Mouse (Mus musculus) forebrain, embryonic 10.5 days (tissue): ENCODE measurements around the gene Csmd2. TPM values are rescaled to one million over a fixed set of nuclear protein-coding genes. Genes with fewer than 3 reads are reported as not detected.
"Not testable (repeated sequence)": the region's sequence is repeated elsewhere in the genome, so short reads cannot be mapped to it uniquely, and the experiment has no call there.

Experiments used
- DNase-seq: peaks from one replicate; pipeline ENCODE4 v3.0.0-alpha.2; 2017; ENCODE audit warnings: low spot score; ENCODE audit errors: extremely low spot score
- H3K27ac ChIP-seq: fragments of 300-500 bp; sonication (generic); 2 replicates; pipeline ENCODE4 v1.5.1; 2016; ENCODE audit warnings: mild to moderate bottlenecking
- H3K27me3 ChIP-seq: fragments of 300-500 bp; sonication (generic); 2 replicates; pipeline ENCODE4 v1.6.1; 2016; ENCODE audit warnings: mild to moderate bottlenecking; ENCODE audit not compliant: poor library complexity, severe bottlenecking
- H3K36me3 ChIP-seq: fragments of 300-500 bp; sonication (generic); replicated peaks from 2 replicates; pipeline ENCODE4 v1.6.1; 2016; ENCODE audit warnings: mild to moderate bottlenecking, moderate library complexity
- H3K4me1 ChIP-seq: fragments of 300-500 bp; sonication (generic); 2 replicates; pipeline ENCODE4 v1.6.1; 2016
- H3K4me3 ChIP-seq: fragments of 300-500 bp; sonication (generic); 2 replicates; pipeline ENCODE4 v1.5.1; 2016; ENCODE audit warnings: mild to moderate bottlenecking, moderate library complexity
- H3K9me3 ChIP-seq: fragments of 300-500 bp; sonication (generic); 2 replicates; pipeline ENCODE4 v1.6.1; 2016; ENCODE audit warnings: mild to moderate bottlenecking, moderate library complexity
- WGBS: fragments of 180-500 bp; shearing (Covaris S2); methylation state at CpG from one replicate; pipeline ENCODE4 v1.1.7; 2016; 5-methylcytosine and 5-hydroxymethylcytosine counted together
- polyA plus RNA-seq: library from polyadenylated mRNA; unstranded; fragments of >200 nt; fragmentation: Nextera tagmentation; extraction: Ambion mirVana; gene quantifications from 2 replicates; pipeline ENCODE4 v1.2.1, GENCODE M21; 2016

Gene Csmd2
- polyA plus RNA-seq, 1 experiment from 2014 or later = 0.40 TPM

GRCm38 (mm10) chr4:128543956-128544486, 556.4 kb downstream of the Csmd2 start:
- H3K9me3 ChIP-seq, DNase-seq, H3K27ac ChIP-seq, H3K4me1 ChIP-seq, H3K36me3 ChIP-seq, H3K4me3 ChIP-seq, H3K27me3 ChIP-seq: not testable (repeated sequence)
- 78% methylated on average over 2 of the region's 2 CpGs for WGBS

DNA sequence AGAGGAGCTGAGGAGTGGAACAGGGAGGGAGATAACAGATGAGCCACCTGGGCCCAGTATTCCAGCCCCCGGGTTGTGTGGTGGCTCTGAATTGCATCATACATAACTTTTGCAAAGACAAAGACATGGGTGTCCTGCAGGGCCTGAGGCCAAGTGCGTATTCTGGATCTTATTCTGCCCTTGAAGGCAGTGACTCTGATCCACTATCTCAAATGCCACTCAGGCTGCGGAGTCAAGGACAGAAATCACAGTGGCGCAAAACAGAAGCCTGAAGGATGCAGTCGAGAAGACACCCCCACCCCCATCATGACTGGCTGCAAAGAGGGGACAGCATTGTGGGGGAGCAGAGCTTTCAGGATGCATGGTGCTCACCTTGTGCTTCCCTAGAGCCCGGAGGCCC, 563.1 kb downstream of the Csmd2 start:
- no peaks in the 10 kb centered on the region for H3K9me3 ChIP-seq
- no peak for DNase-seq
- H3K4me1 ChIP-seq = no peaks in the 10 kb centered on the region
- WGBS = 90% methylated on average over 6 of the region's 6 CpGs
- no peak overlapping the region for H3K27ac ChIP-seq
- no peaks in the 10 kb centered on the region for H3K36me3 ChIP-seq
- H3K27me3 ChIP-seq = no peaks in the 10 kb centered on the region
- H3K4me3 ChIP-seq = no peak overlapping the region

- no peaks in the 10 kb centered on the region for H3K27me3 ChIP-seq
- H3K36me3 ChIP-seq = no peaks in the 10 kb centered on the region
- H3K4me3 ChIP-seq = no peak overlapping the region
- no peak for DNase-seq
- H3K9me3 ChIP-seq = no peaks in the 10 kb centered on the region
- no peaks in the 10 kb centered on the region for H3K4me1 ChIP-seq
- 96% methylated on average over 2 of the region's 2 CpGs for WGBS
- H3K27ac ChIP-seq = no peak overlapping the region
Observed at GRCm38 (mm10) chr4:128554198-128554597, 566.5 kb downstream of the Csmd2 start.

DNA sequence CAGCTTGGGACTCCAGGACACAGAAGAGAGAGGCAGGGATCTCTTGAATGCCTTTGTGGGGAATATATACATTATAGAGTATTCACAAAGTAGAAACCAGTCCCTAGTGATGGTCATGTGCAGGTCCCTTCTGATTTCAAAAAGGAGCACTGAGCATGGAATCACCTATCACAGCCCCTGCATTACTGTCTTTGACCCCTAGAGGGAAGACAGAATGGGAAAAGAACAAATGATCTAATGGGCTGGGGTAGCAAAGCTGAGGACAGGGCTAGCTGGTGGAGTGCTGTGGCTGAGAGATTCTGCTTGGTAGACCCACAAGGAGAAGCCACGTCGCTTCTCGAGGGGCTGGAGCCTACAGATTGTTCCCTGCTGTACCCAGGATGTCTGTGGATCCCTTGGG, 572.7 kb downstream of the Csmd2 start:
- WGBS = 90% methylated on average over 3 of the region's 3 CpGs
- Histone ChIP-seq H3K27me3 (no peaks in the 10 kb centered on the region), H3K27ac (no peak overlapping the region), H3K36me3 (no peaks in the 10 kb centered on the region), H3K9me3 (no peaks in the 10 kb centered on the region), H3K4me3 (no peak overlapping the region), H3K4me1 (no peaks in the 10 kb centered on the region)
- DNase-seq = no peak

DNA sequence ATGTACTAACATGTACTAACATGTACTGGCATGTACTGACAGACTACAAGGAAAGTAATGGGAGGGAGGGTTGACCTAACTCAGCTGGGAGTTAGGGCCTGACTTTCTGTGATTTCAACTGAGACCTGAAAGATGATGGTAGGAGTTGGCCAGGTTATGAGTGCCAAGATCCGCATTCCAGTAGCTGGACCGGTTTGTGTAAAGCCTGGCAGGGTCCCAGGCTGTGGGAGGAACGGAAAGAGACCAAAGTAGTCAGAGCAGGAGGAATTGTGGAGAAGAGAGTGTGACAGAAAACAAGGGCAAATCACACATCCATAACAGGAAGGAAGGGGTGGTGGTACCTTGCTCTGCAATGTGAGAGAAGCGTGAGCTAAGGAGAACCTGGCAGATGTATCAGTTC, 588.2 kb downstream of the Csmd2 start:
- peaks cover 15% of the 10 kb centered on the region for H3K9me3 ChIP-seq
- peaks cover 45% of the 10 kb centered on the region for H3K36me3 ChIP-seq
- DNase-seq = no peak
- H3K4me1 ChIP-seq = no peaks in the 10 kb centered on the region
- H3K27me3 ChIP-seq = no peaks in the 10 kb centered on the region
- H3K4me3 ChIP-seq = no peak overlapping the region
- WGBS = 97% methylated on average over 4 of the region's 4 CpGs
- no peak overlapping the region for H3K27ac ChIP-seq

DNA sequence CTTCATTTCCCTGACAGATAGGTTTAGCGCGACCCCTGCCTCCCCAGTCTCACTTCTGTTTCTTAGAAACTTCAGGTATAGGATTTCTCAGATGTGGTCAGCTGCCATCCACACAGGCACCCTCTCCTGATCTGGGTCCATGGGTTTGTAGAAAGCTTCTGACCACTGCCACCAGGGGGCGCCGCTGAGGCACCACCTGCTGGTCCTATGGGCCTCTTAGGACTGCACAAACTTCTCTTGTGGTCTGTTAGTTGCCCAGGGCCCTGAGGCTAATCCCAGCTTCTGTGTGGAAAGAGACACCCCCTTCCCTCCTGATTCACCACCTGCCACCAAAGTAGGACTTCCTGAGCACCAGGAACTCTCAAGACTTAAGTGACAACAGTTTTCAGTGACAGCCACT, 591.5 kb downstream of the Csmd2 start:
- WGBS = 58% methylated on average over 4 of the region's 4 CpGs

GRCm38 (mm10) chr4:128593286-128593685, 605.6 kb downstream of the Csmd2 start:
- Histone ChIP-seq H3K4me1 (peaks cover 8% of the 10 kb centered on the region; the same call in 1 of the 2 replicates), H3K9me3 (no peaks in the 10 kb centered on the region), H3K27ac (no peak overlapping the region), H3K4me3 (no peak overlapping the region), H3K27me3 (no peaks in the 10 kb centered on the region), H3K36me3 (peaks cover 54% of the 10 kb centered on the region)
- WGBS = 97% methylated on average over 4 of the region's 4 CpGs
- no peak for DNase-seq

More for the DNA sequence above, 591.5 kb downstream of the Csmd2 start:
- Histone ChIP-seq H3K27ac (no peak overlapping the region), H3K4me1 (no peaks in the 10 kb centered on the region), H3K9me3 (peaks cover 46% of the 10 kb centered on the region), H3K27me3 (no peaks in the 10 kb centered on the region), H3K4me3 (no peak overlapping the region), H3K36me3 (peaks cover 79% of the 10 kb centered on the region)
- DNase-seq = no peak

- WGBS = 94% methylated on average over 5 of the region's 5 CpGs
Observed at GRCm38 (mm10) chr4:128594062-128594461, 606.4 kb downstream of the Csmd2 start.

GRCm38 (mm10) chr4:128597801-128598560, 610.3 kb downstream of the Csmd2 start:
- Histone ChIP-seq H3K27me3 (no peaks in the 10 kb centered on the region), H3K4me1 (peaks cover 8% of the 10 kb centered on the region; the same call in 1 of the 2 replicates), H3K9me3 (no peaks in the 10 kb centered on the region), H3K27ac (no peak overlapping the region), H3K36me3 (peaks cover 59% of the 10 kb centered on the region), H3K4me3 (no peak overlapping the region)
- no peak for DNase-seq
- 93% methylated on average over 12 of the region's 12 CpGs for WGBS

More at GRCm38 (mm10) chr4:128594062-128594461, 606.4 kb downstream of the Csmd2 start:
- no peak for DNase-seq
- Histone ChIP-seq H3K27ac (no peak overlapping the region), H3K27me3 (no peaks in the 10 kb centered on the region), H3K4me3 (no peak overlapping the region), H3K9me3 (no peaks in the 10 kb centered on the region), H3K36me3 (peaks cover 54% of the 10 kb centered on the region), H3K4me1 (peaks cover 8% of the 10 kb centered on the region; the same call in 1 of the 2 replicates)

GRCm38 (mm10) chr4:128606586-128606985, 618.9 kb downstream of the Csmd2 start:
- H3K9me3 ChIP-seq = no peaks in the 10 kb centered on the region
- no peak for DNase-seq
- H3K4me3 ChIP-seq = no peak overlapping the region
- WGBS = 98% methylated on average over 7 of the region's 7 CpGs
- no peak overlapping the region for H3K27ac ChIP-seq
- peaks cover 25% of the 10 kb centered on the region for H3K4me1 ChIP-seq
- peaks cover 49% of the 10 kb centered on the region for H3K36me3 ChIP-seq
- no peaks in the 10 kb centered on the region for H3K27me3 ChIP-seq

- peaks cover 25% of the 10 kb centered on the region for H3K4me1 ChIP-seq
- WGBS = 93% methylated on average over 11 of the region's 11 CpGs
Observed at GRCm38 (mm10) chr4:128607661-128608060, 620.0 kb downstream of the Csmd2 start.

DNA sequence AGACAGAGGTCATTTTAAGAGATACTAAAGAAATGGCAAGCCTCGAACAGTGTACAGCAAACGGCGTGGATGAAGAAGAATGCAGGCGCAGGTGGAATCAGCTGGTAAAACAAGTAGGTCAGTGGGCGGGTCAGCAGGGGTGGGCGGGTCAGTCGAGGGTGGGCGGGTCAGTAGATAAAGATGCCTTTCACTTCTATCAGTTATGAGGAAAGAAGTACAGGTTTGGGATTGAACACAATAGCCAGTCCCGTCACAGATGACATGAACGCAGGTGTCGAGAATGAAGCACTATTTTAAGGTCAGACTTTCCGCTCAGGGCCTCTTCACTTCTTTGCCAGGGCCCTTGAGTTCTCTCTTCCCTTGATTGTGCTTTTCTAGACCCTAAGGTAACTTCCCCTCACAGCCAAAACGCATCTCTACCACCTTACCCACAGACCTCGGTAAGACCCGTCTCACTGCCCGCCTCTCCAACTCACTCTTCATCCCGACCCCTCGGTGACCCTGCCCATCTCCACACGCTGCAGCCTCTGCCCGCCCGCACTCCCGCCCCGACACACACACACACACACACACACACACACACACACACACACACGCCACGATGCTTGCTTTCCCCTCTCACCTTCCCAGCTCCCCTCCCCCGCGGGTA, 621.7 kb downstream of the Csmd2 start:
- no peak for DNase-seq
- peak overlapping the region; percentile 85 for H3K4me3 ChIP-seq
- H3K4me1 ChIP-seq = peaks cover 25% of the 10 kb centered on the region
- peaks cover 21% of the 10 kb centered on the region for H3K36me3 ChIP-seq
- 13% methylated on average over 27 of the region's 27 CpGs for WGBS
- H3K9me3 ChIP-seq = no peaks in the 10 kb centered on the region
- no peaks in the 10 kb centered on the region for H3K27me3 ChIP-seq
- peak overlapping the region; percentile 89 for H3K27ac ChIP-seq

More at GRCm38 (mm10) chr4:128607661-128608060, 620.0 kb downstream of the Csmd2 start:
- Histone ChIP-seq H3K36me3 (peaks cover 39% of the 10 kb centered on the region), H3K9me3 (no peaks in the 10 kb centered on the region), H3K27me3 (no peaks in the 10 kb centered on the region), H3K4me3 (no peak overlapping the region), H3K27ac (no peak overlapping the region)
- DNase-seq = no peak

- WGBS = under 1% methylated on average over 24 of the region's 24 CpGs
- peak within 1 kb of the TSS; percentile 85 for H3K4me3 ChIP-seq
- H3K27ac ChIP-seq = peak within 1 kb of the TSS; percentile 89
- peaks cover 17% of the 10 kb centered on the region; the same call in 1 of the 2 replicates for H3K36me3 ChIP-seq
- peak; percentile 97 for DNase-seq
- peaks cover 25% of the 10 kb centered on the region for H3K4me1 ChIP-seq
- H3K9me3 ChIP-seq = no peaks in the 10 kb centered on the region
- no peaks in the 10 kb centered on the region for H3K27me3 ChIP-seq
Observed at GRCm38 (mm10) chr4:128609925-128610402, 622.3 kb downstream of the Csmd2 start, which contains the start of gene Zscan20. Zscan20 (minus strand) TSS chr4:128610098.
